Mouse (Mus musculus) small intestine, adult 2 months (tissue): ENCODE data around the gene Stard10.

Source experiments
- CTCF ChIP-seq: fragments of 200-500 bp; IDR thresholded peaks from 2 replicates; pipeline ENCODE4 v1.5.1; 2012; ENCODE audit warnings: low read depth, mild to moderate bottlenecking, control low read depth, inconsistent platforms, low read length, moderate library complexity, mixed read lengths; ENCODE audit not compliant: insufficient replicate concordance, insufficient read length; ENCODE audit errors: extremely low read depth
- POLR2A ChIP-seq: fragments of 200-500 bp; IDR thresholded peaks from 2 replicates; pipeline ENCODE4 v1.6.1; 2012; ENCODE audit warnings: low read depth, mild to moderate bottlenecking, control low read depth, inconsistent platforms, low read length, moderate library complexity

- TF ChIP-seq POLR2A (no peak), CTCF (no peak)
Measured at GRCm38 (mm10) chr7:101356868-101357267, 40.0 kb downstream of the Stard10 start.
